Mouse (Mus musculus) thymus, adult 2 months (tissue): ENCODE measurements at regions not wholly inside any gene's neighbourhood (a gene's known extent, or its start where the extent isn't known, plus 50 kb on each side); places are given as distances from the start of the nearest gene placed in this dataset.

Experiments used
- DNase-seq: peaks from one replicate; pipeline ENCODE4 v3.0.0; 2021
- H3K27ac ChIP-seq: fragments of 200-500 bp; 2 replicates; pipeline ENCODE4 v1.5.1; 2012; ENCODE audit warnings: low read length, control low read depth; ENCODE audit not compliant: control insufficient read depth, insufficient read depth
- H3K27me3 ChIP-seq: fragments of 200-500 bp; 2 replicates; pipeline ENCODE4 v1.6.1; 2012; ENCODE audit warnings: mild to moderate bottlenecking, low read length, moderate library complexity, mixed read lengths; ENCODE audit not compliant: control insufficient read depth, insufficient read depth
- H3K36me3 ChIP-seq: fragments of 200-500 bp; 2 replicates; pipeline ENCODE4 v1.6.1; 2012; ENCODE audit warnings: mild to moderate bottlenecking, low read length, moderate library complexity; ENCODE audit not compliant: control insufficient read depth, insufficient read depth
- H3K4me1 ChIP-seq: fragments of 200-500 bp; replicated peaks from 2 replicates; pipeline ENCODE4 v1.6.1; 2012; ENCODE audit warnings: low read length; ENCODE audit not compliant: control insufficient read depth, insufficient read depth
- H3K4me3 ChIP-seq: fragments of 200-500 bp; 2 replicates; pipeline ENCODE4 v1.5.1; 2012; ENCODE audit warnings: mild to moderate bottlenecking, low read length, control low read depth, moderate library complexity; ENCODE audit not compliant: control insufficient read depth, insufficient read depth
- CTCF ChIP-seq: fragments of 200-500 bp; IDR thresholded peaks from 2 replicates; pipeline ENCODE4 v1.5.1; 2012; ENCODE audit warnings: mild to moderate bottlenecking, control low read depth, low read length, moderate library complexity, borderline replicate concordance; ENCODE audit not compliant: control insufficient read depth, poor library complexity, insufficient read depth; ENCODE audit errors: extremely low read depth
- POLR2A ChIP-seq: fragments of 200-500 bp; IDR thresholded peaks from 2 replicates; pipeline ENCODE4 v1.6.1; 2012; ENCODE audit warnings: mild to moderate bottlenecking, low read length, control low read depth, moderate library complexity; ENCODE audit not compliant: control insufficient read depth, poor library complexity, insufficient read depth; ENCODE audit errors: extremely low read depth
- WGBS: fragments of 180-500 bp; shearing (Covaris S2); methylation state at CpG from one replicate; pipeline ENCODE4 v1.1.7; 2018; 5-methylcytosine and 5-hydroxymethylcytosine counted together

DNA sequence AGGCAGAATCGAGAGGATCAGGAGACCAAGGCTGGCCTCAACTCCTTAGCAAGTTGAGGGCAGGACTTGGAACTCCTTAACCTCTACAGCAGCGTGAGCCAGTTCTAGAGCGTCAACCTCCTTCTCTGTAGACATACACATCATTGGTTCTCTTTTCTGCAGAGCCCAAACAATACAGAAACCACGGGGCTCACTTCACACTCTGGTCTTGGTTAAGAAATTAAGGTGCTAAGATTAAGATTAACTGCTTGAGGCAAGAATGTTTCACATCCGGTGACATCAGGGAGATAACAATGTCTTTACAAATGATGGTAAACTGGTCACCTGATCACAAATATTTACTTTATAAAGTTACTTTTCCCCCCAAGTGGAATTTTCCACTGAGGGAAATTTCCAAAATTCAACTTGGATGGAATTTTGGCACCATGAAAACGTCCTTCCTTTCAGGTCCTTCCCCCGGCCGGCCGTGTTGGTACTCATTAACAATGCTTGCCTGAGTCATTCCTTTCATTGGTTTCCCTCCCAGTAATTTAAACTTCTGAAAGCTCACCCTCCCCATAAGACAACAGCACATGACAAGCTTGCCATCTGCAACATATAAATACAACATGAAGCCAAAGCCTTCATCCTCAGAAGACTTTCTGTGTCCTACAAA is 77.3 kb upstream of the Kdm7a start:
- no peak for TF ChIP-seq CTCF
- no peak for TF ChIP-seq POLR2A
- H3K4me3 ChIP-seq: no peak overlapping the region
- peaks cover 12% of the 10 kb centered on the region for H3K4me1 ChIP-seq
- 86% methylated on average over 9 of the region's 9 CpGs for WGBS
- no peak overlapping the region for H3K27ac ChIP-seq
- H3K36me3 ChIP-seq: no peaks in the 10 kb centered on the region
- no peaks in the 10 kb centered on the region for H3K27me3 ChIP-seq
- DNase-seq: no peak

DNA sequence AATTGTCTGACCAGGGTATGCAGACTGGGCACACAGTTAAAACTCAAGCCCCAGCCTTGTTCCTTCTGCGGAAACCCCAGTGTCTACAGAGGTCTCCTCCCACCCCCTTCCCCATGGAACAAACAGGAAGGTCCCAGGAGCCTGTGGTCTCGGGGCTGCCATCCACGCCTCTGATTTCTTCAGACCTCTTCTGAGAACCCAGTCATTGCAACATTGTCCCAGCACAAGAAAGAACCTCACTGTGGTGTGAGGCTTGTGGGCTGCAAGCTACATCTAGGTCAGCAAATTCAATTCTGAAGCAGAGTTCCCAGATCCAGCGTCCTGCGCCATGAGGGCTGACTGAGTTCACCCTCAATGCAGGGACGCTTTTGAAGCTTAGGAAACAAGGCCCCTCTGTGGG is 71.7 kb upstream of the Kdm7a start:
- H3K36me3 ChIP-seq: no peaks in the 10 kb centered on the region
- H3K27ac ChIP-seq: no peak overlapping the region
- H3K4me3 ChIP-seq: no peak overlapping the region
- 90% methylated on average over 6 of the region's 6 CpGs for WGBS
- no peaks in the 10 kb centered on the region for H3K27me3 ChIP-seq
- no peak for DNase-seq
- no peaks in the 10 kb centered on the region; the same call in 1 of the 2 replicates for H3K4me1 ChIP-seq
- TF ChIP-seq CTCF (no peak), POLR2A (no peak)

DNA sequence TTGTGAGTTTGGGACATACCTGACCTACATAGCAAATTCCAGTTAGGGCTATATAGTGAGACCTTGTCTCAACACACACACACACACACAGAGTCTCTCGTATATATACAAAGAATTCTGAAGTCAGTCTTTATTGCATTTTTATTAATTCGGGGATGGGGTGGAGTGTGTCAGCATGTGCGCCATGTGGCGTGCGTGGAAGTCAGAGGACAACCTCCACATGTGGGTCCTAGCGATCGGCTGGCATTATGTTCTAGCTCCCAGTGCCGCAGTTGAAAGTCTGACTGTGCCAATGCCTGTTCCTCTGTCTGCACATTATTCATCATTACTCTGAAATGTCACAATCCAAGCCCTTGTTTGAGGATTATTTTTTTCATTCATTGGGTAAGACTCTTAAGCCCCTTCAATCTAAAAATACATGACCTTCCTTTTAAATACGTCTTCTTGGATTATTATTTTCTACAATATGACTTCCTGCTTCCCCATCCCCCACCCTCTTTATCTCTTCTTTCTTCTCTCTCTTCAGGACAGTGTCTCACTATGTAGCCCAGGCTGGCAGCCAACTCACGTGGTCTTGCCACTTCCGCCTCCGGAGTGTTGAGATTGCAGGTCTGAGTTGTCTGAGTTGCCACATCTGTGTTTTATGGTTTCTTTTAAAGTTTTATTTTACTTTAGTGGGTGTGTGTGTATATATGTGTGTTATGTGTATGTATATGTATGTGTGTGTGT is 68.3 kb upstream of the Kdm7a start:
- Histone ChIP-seq H3K27ac (no peak overlapping the region), H3K4me3 (no peak overlapping the region), H3K4me1 (no peaks in the 10 kb centered on the region; the same call in 1 of the 2 replicates), H3K36me3 (no peaks in the 10 kb centered on the region), H3K27me3 (no peaks in the 10 kb centered on the region)
- 71% methylated on average over 12 of the region's 12 CpGs for WGBS
- peak; percentile 58 for DNase-seq
- TF ChIP-seq CTCF (no peak), POLR2A (no peak)

DNA sequence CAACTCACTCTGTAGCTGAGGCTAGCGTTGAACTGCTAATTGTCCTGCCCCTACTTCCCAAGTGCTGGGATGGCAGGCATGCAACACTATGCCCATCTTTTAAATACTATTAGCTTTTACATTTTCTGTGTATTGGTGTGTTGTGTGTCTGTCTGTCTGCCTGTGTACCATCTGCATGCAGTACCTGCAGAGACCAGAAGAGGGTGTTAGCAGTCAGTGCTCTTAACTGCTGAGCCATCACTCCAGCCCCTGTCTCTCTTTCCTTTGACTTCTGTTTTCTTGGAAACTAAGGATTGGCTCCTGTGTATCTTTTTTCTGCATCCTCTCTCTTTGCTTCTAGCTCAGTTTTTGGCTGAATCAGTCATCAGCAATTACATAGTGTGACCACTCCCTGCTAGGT is 66.8 kb upstream of the Kdm7a start:
- 94% methylated on average over 1 of the region's 1 CpGs for WGBS

DNA sequence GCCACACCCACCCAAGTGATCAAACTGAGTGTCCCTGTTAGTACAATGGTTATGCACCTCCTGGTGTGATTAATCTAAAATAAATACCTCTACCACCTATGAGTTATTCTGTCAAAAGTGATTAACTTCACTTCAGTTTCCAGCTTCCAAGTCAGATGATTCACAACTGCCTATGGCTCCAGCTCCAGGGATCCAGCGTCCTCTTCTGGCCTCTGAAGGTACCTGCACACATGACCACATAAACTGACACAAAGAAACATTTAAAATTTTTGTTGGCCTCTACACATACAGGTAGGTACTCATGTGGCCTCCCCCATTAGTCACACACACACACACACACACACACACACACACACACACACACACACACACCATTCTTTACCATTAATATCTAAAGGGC is 63.9 kb upstream of the Kdm7a start:
- no peak for TF ChIP-seq POLR2A
- no peak for TF ChIP-seq CTCF
- no peaks in the 10 kb centered on the region for H3K36me3 ChIP-seq
- WGBS: 94% methylated on average over 1 of the region's 1 CpGs
- no peak for DNase-seq
- peaks cover 2% of the 10 kb centered on the region; the same call in 1 of the 2 replicates for H3K4me1 ChIP-seq
- no peak overlapping the region for H3K4me3 ChIP-seq
- H3K27me3 ChIP-seq: no peaks in the 10 kb centered on the region
- no peak overlapping the region for H3K27ac ChIP-seq

More for the DNA sequence above, 66.8 kb upstream of the Kdm7a start:
- Histone ChIP-seq H3K27ac (no peak overlapping the region), H3K4me1 (peaks cover 2% of the 10 kb centered on the region; the same call in 1 of the 2 replicates), H3K36me3 (no peaks in the 10 kb centered on the region), H3K27me3 (no peaks in the 10 kb centered on the region), H3K4me3 (no peak overlapping the region)
- TF ChIP-seq CTCF (no peak), POLR2A (no peak)
- DNase-seq: no peak

DNA sequence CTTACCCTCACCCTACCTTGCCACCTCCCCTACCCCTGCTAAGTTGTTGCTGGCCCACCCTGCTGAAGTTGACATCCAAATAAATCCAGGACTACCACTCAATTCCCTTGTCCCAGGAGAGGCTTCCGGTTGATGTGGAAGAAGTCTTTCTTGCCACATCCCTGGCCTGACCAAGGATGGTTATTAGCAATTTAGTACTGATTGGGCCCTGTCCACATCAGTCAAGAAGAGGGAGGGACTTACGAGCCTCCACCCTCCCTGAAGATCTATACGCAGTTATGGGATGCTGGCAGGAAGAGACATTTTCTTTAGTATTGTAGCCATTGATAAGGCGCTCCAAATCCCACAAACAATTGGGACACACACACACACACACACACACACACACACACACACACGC is 63.1 kb upstream of the Kdm7a start:
- DNase-seq: no peak

DNA sequence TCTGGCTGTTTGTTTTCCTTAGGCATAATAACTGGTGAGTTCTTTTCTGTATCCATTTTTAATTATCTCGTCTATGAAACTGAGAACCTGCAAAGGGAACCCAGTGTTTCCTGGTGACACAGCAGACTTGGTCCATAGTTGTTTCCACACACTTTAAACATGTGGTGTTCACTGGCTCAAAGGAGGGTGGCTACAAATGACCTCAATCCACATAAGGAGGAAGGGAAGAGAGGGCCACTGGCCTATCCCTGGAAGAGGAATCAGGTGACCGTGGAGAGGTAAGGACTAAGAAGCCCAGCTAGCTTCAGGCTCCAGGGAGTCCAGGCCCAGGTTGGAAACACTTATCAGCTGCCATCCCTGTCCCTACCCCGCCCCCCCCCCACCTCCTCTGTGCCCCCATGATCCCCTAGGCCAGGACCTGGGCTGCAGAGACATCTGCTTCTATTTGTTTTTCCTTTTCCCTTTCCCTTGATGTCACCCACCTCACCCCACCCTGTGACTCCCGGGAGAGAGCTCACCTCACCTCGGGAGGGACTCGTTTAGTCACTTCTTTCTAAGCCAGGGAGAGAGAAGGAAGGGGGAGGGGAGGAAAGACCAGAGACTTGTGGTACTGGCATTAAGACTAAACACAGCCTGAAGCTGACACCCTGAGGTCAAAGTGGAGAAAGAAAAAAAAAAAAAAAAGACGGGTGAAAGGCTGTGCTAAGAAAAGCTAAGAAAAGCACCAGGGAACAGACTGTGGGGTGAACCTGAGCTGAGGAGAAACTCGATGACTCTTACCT is 62.2 kb upstream of the Kdm7a start:
- Histone ChIP-seq H3K4me1 (peaks cover 8% of the 10 kb centered on the region), H3K36me3 (no peaks in the 10 kb centered on the region), H3K27me3 (no peaks in the 10 kb centered on the region), H3K27ac (no peak overlapping the region), H3K4me3 (no peak overlapping the region)
- WGBS: 50% methylated on average over 8 of the region's 8 CpGs
- TF ChIP-seq CTCF: no peak
- no peak for TF ChIP-seq POLR2A
- no peak for DNase-seq

More for the DNA sequence above, 63.1 kb upstream of the Kdm7a start:
- TF ChIP-seq CTCF (no peak), POLR2A (no peak)
- no peak overlapping the region for H3K4me3 ChIP-seq
- peaks cover 6% of the 10 kb centered on the region for H3K4me1 ChIP-seq
- H3K36me3 ChIP-seq: no peaks in the 10 kb centered on the region
- H3K27me3 ChIP-seq: no peaks in the 10 kb centered on the region
- H3K27ac ChIP-seq: no peak overlapping the region
- WGBS: 95% methylated on average over 5 of the region's 5 CpGs
